Mouse (Mus musculus): ENCODE results near the gene Olfr292. TPM values are rescaled to one million over a fixed set of nuclear protein-coding genes. Genes with fewer than 3 reads are reported as not detected.

Olfr292 gene
- not detected in 2 replicates for polyA plus RNA-seq (2016; fragmentation: Nextera tagmentation; extraction: Ambion mirVana)

- no peak within 1 kb of the TSS for H3K27ac ChIP-seq
- no peak within 1 kb of the TSS for H3K4me3 ChIP-seq
- H3K4me1 ChIP-seq: no peaks in the 10 kb centered on the region
- no peaks in the 10 kb centered on the region for H3K27me3 ChIP-seq (ENCODE audit: poor library complexity, severe bottlenecking)
- H3K9me3 ChIP-seq: no peaks in the 10 kb centered on the region
- no peaks in the 10 kb centered on the region for H3K36me3 ChIP-seq (replicated peaks)
- DNase-seq (ENCODE audit: extremely low spot score, low spot score): no peak
Observed at GRCm38 (mm10) chr7:86688030-86688429, at the start of gene Olfr292. TSS of gene Olfr292 (plus strand) at chr7:86688330.

DNA sequence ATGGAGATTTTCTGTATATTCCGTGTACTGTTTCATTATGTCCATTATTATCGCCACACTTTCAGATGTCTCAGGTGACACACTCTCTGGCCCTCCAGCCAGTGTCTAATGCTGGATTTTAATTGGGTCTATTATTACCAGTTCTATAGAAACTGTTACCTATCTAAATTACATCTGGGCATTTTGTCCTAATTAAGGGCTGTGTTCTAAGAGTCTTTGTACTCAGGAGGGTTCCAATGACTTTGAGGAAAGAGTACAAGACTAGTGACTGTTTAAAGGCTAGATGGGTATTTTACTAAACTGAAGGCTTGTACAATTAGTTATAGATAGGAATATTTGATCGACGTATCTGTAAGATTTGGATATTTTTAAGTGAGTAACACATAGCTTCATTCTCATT is 39.4 kb upstream of the Olfr292 start, which contains the start of gene Olfr293:
TSS of gene Olfr293 (plus strand) at position 301 of the 400 bp plus-strand sequence.
- DNase-seq (ENCODE audit: extremely low spot score, low spot score): no peak
- no peak within 1 kb of the TSS for H3K27ac ChIP-seq
- no peaks in the 10 kb centered on the region for H3K9me3 ChIP-seq
- H3K4me3 ChIP-seq: no peak within 1 kb of the TSS
- 91% methylated on average over 4 of the region's 4 CpGs for WGBS
- no peaks in the 10 kb centered on the region for H3K36me3 ChIP-seq (replicated peaks)
- H3K4me1 ChIP-seq: no peaks in the 10 kb centered on the region
- no peaks in the 10 kb centered on the region for H3K27me3 ChIP-seq (ENCODE audit: poor library complexity, severe bottlenecking)

- Histone ChIP-seq H3K27ac (no peak overlapping the region), H3K4me3 (no peak overlapping the region), H3K36me3 (replicated peaks) (no peaks in the 10 kb centered on the region), H3K4me1 (no peaks in the 10 kb centered on the region), H3K27me3 (ENCODE audit: poor library complexity, severe bottlenecking) (no peaks in the 10 kb centered on the region), H3K9me3 (no peaks in the 10 kb centered on the region)
- DNase-seq (ENCODE audit: extremely low spot score, low spot score): no peak
Observed at GRCm38 (mm10) chr7:86725013-86725412, 36.9 kb downstream of the Olfr292 start.

Other genes with a start within 250 kb of the Olfr292 start
- not detected in 2 replicates for gene Olfr299, start 228.4 kb upstream of the Olfr292 start, polyA plus RNA-seq (2016; fragmentation: Nextera tagmentation; extraction: Ambion mirVana)
- not detected in 2 replicates for gene Olfr298, start 195.8 kb upstream of the Olfr292 start, polyA plus RNA-seq (2016; fragmentation: Nextera tagmentation; extraction: Ambion mirVana)
- gene Olfr297, start 168.4 kb upstream of the Olfr292 start, polyA plus RNA-seq (2016; fragmentation: Nextera tagmentation; extraction: Ambion mirVana): not detected in 2 replicates
- gene Olfr295, start 104.5 kb upstream of the Olfr292 start, polyA plus RNA-seq (2016; fragmentation: Nextera tagmentation; extraction: Ambion mirVana): not detected in 2 replicates
- gene Olfr294, start 71.7 kb upstream of the Olfr292 start, polyA plus RNA-seq (2016; fragmentation: Nextera tagmentation; extraction: Ambion mirVana): not detected in 2 replicates
- gene Olfr293, start 39.3 kb upstream of the Olfr292 start, polyA plus RNA-seq (2016; fragmentation: Nextera tagmentation; extraction: Ambion mirVana): not detected in 2 replicates
- 0.12 and 0.19 TPM in 2 replicates for gene Folh1, start 87.6 kb downstream of the Olfr292 start, polyA plus RNA-seq (2016; fragmentation: Nextera tagmentation; extraction: Ambion mirVana)
- gene Vmn2r77, start 106.7 kb downstream of the Olfr292 start, polyA plus RNA-seq (2016; fragmentation: Nextera tagmentation; extraction: Ambion mirVana): not detected in 2 replicates
- gene Vmn2r78, start 226.8 kb downstream of the Olfr292 start, polyA plus RNA-seq (2016; fragmentation: Nextera tagmentation; extraction: Ambion mirVana): not detected in 2 replicates

Data from forebrain, embryonic 10.5 days (tissue).